Mouse (Mus musculus) Patski (cell line): ENCODE measurements around the gene Olfr397. TPM values are rescaled to one million over a fixed set of nuclear protein-coding genes. Genes with fewer than 3 reads are reported as not detected.

ENCODE experiments used
- ATAC-seq: fragments of 100-300 bp; one replicate; pipeline ENCODE4 v1.8.0; 2021
- CTCF ChIA-PET: fragments of 350-600 bp; sonication (Branson Sonifier 250); formaldehyde crosslinking; loops from one replicate; lab custom pipeline; 2022; ENCODE audit warnings: inconsistent platforms; lab: Charles Lee
- POLR2A ChIA-PET: fragments of 350-600 bp; sonication (Branson Sonifier 250); formaldehyde crosslinking; loops from one replicate; lab custom pipeline; 2022; ENCODE audit warnings: antibody characterized with exemption, inconsistent platforms; lab: Charles Lee
- DNase-seq: peaks from one replicate; pipeline ENCODE4 v3.0.0-alpha.2; 2011; ENCODE audit warnings: low read depth, low spot score
- H3K27me3 ChIP-seq: fragments of 371-371 bp; one replicate; pipeline ENCODE4 v1.5.1; 2021
- CTCF ChIP-seq: fragments of 100-300 bp; IDR thresholded peaks from one replicate; pipeline ENCODE4 v1.5.1; 2021
- in situ Hi-C: fragments of 300-500 bp; cut with MboI; formaldehyde crosslinking; loops from 3 replicates; pipeline ENCODE4 v1.11.1; 2018; ENCODE audit warnings: low pct_unique_long_range_greater_than_20kb, mixed read lengths
- polyA plus RNA-seq: library from polyadenylated mRNA; unstranded; gene quantifications from one replicate; pipeline ENCODE4 v1.2.3, GENCODE M21; 2021

Gene Olfr397
- polyA plus RNA-seq = not detected

DNA sequence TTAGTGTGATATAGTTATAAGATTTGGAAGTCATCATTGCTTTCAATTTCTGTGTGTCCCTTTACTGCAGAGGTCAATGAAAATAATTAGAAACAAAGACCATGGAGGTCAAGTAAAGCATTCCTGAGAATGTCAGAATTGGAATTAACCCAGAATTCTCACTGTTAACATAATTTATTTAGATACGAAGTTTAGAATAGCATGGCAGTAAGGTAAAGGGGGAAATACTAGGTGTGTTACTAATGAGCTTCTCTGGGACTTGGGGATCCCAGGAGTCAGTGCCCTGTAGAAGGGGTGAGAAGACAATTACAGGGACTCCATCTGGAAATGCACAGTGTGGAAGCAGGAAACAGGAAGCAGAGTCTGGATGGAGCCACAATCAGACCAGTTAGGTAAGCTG is at the start of gene Olfr397:
Gene Olfr397, plus strand, starts transcription at position 301 of the 400 bp plus-strand sequence.
- ChIA-PET POLR2A (no interaction called here), CTCF (no interaction called here)
- no peak for ATAC-seq
- no peak for TF ChIP-seq CTCF
- in situ Hi-C loops = no loop called here
- DNase-seq = no peak
- H3K27me3 ChIP-seq = no peaks in the 10 kb centered on the region

DNA sequence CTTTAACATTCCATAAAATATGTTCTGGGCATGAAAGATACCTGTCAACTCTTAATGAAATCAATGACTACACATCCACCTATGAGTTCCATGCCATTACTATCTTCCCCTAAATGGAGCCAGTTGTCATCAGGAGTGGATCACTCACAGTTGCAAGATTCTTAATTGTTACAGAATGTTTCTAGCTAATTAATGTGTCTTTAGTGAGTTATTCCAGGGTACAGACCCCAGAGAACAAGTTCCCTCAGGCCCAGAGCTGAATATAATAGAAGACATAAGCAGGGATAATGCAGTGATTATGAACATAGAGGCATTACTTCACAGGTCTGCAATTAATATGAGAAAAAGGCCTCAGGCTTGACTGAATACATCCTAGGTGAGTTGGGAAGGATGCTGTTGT is 24.2 kb upstream of the Olfr397 start, which contains the start of gene Olfr23:
Gene Olfr23, plus strand, starts transcription at position 301 of the 400 bp plus-strand sequence.
- H3K27me3 ChIP-seq = no peaks in the 10 kb centered on the region
- DNase-seq = no peak
- ChIA-PET POLR2A (no interaction called here), CTCF (no interaction called here)
- TF ChIP-seq CTCF = no peak
- in situ Hi-C loops = no loop called here
- no peak for ATAC-seq

DNA sequence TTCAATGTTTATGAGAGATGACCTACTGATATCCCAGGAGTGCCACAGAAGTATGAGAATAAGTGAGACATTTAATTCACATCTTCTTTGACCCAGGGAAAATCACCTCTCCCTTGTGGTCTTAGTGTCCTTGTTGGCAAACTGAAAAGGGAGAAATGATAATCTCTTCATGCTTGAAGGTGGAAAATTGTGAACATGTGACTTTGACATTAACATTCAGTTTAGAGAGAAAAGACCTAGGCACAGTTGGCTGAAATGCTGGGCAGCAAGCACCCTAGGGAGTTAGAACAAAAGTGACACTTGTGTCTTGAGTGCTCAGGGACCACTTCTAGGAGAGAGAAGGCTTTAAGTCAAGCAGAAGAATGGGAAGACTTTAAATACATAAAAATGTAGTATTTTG is 29.7 kb downstream of the Olfr397 start, which contains the start of gene Olfr398:
Gene Olfr398, minus strand, starts transcription at position 101 of the 400 bp plus-strand sequence.
- DNase-seq (no peak), ATAC-seq (no peak)
- CTCF ChIA-PET = no interaction called here
- POLR2A ChIA-PET = no interaction called here
- peaks cover 19% of the 10 kb centered on the region for H3K27me3 ChIP-seq
- in situ Hi-C loops = loop anchor here (25.0 kb wide), 2 partner anchors 372 to 547 kb away; partner anchors contain the start of genes Olfr411 and Olfr412
- TF ChIP-seq CTCF = no peak

DNA sequence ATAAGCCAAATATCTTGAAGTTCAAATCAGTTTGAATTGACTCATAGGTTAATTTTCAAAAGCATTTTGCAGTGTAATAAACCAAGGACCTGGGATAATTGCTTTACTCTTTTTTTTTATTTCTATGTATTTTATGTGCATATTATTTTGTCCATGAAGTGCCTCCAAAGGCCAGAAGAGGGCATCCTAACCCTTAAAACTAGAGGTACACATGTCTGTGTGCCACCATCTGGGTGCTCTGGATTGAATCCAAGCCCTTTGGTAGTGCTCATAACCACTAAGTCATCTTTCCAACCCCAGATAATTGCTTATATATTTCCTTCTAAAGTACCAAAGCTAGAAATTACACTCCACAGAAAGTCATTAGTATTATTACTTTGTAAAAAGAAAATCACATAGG is 32.5 kb downstream of the Olfr397 start:
- DNase-seq (no peak), ATAC-seq (no peak)
- ChIA-PET POLR2A (no interaction called here), CTCF (no interaction called here)
- peak; percentile 21 for TF ChIP-seq CTCF
- H3K27me3 ChIP-seq = peaks cover 19% of the 10 kb centered on the region
- in situ Hi-C loops = loop anchor here (25.0 kb wide), 2 partner anchors 369 to 544 kb away; partner anchors contain the start of genes Olfr411 and Olfr412

Other genes with a start within 250 kb of the Olfr397 start
- gene Olfr389, start 180.1 kb upstream of the Olfr397 start, polyA plus RNA-seq = not detected
- not detected for gene Olfr390, start 177.9 kb upstream of the Olfr397 start, polyA plus RNA-seq
- gene Olfr391-ps, start 157.8 kb upstream of the Olfr397 start, polyA plus RNA-seq = not detected
- gene Olfr392, start 143.8 kb upstream of the Olfr397 start, polyA plus RNA-seq = not detected
- not detected for gene Olfr393, start 109.4 kb upstream of the Olfr397 start, polyA plus RNA-seq
- gene Olfr394, start 70.0 kb upstream of the Olfr397 start, polyA plus RNA-seq = not detected
- not detected for gene Olfr395, start 51.5 kb upstream of the Olfr397 start, polyA plus RNA-seq
- not detected for gene Olfr23, start 24.1 kb upstream of the Olfr397 start, polyA plus RNA-seq
- gene Olfr398, start 29.6 kb downstream of the Olfr397 start, polyA plus RNA-seq = not detected
- gene Olfr139, start 95.7 kb downstream of the Olfr397 start, polyA plus RNA-seq = not detected
- gene Olfr399, start 95.8 kb downstream of the Olfr397 start, polyA plus RNA-seq = not detected
- gene Zfp616, start 109.1 kb downstream of the Olfr397 start, polyA plus RNA-seq = not detected
- not detected for gene Olfr401, start 152.9 kb downstream of the Olfr397 start, polyA plus RNA-seq
- not detected for gene Olfr402, start 192.7 kb downstream of the Olfr397 start, polyA plus RNA-seq
- gene Olfr403, start 225.4 kb downstream of the Olfr397 start, polyA plus RNA-seq = not detected